Mouse (Mus musculus) cerebellum, postnatal 14 days (tissue): ENCODE measurements at regions not wholly inside any gene's neighbourhood (a gene's known extent, or its start where the extent isn't known, plus 50 kb on each side); places are given as distances from the start of the nearest gene placed in this dataset.
A peak's percentile ranks its signal among the peaks of the same experiment; 100 is the strongest.

Experiments
- DNase-seq, 2 experiments: peaks; one replicate each; pipeline ENCODE4 v3.0.0; 2021; ENCODE audit warnings: mixed read lengths in 2 of 2

- DNase-seq = no peak
Observed at GRCm38 (mm10) chr15:46592868-46593267, 6458.7 kb downstream of the 9330182O14Rik start.

- DNase-seq = peak; percentile 4 to 16
Observed at GRCm38 (mm10) chr15:46598328-46598727, 6464.2 kb downstream of the 9330182O14Rik start.

- DNase-seq = no peak
Observed at GRCm38 (mm10) chr15:46623431-46624029, 6489.4 kb downstream of the 9330182O14Rik start.

GRCm38 (mm10) chr15:46625001-46625632, 6491.0 kb downstream of the 9330182O14Rik start:
- no peak for DNase-seq
